Mouse (Mus musculus) limb, embryonic 15.5 days (tissue): ENCODE results near the gene Arhgap15. TPM values are rescaled to one million over a fixed set of nuclear protein-coding genes. Genes with fewer than 3 reads are reported as not detected.

ENCODE experiments used
- ATAC-seq: fragments of 200-750 bp; cut with Nextera tagmentation; 2 replicates; pipeline ENCODE4 v1.8.0; 2017; ENCODE audit warnings: low read depth, moderate TSS enrichment; ENCODE audit not compliant: insufficient number of reproducible peaks, low FRiP score, low TSS enrichment
- H3K27ac ChIP-seq: fragments of 300-500 bp; sonication (generic); 2 replicates; pipeline ENCODE4 v1.5.1; 2015; ENCODE audit warnings: moderate library complexity, mild to moderate bottlenecking, inconsistent platforms
- H3K27me3 ChIP-seq: fragments of 300-500 bp; sonication (generic); 2 replicates; pipeline ENCODE4 v1.6.1; 2015; ENCODE audit warnings: inconsistent platforms
- H3K36me3 ChIP-seq: fragments of 300-500 bp; sonication (generic); 2 replicates; pipeline ENCODE4 v1.6.1; 2015; ENCODE audit warnings: inconsistent platforms
- H3K4me1 ChIP-seq: fragments of 300-500 bp; sonication (generic); 2 replicates; pipeline ENCODE4 v1.6.1; 2015; ENCODE audit warnings: inconsistent platforms
- H3K4me2 ChIP-seq: fragments of 300-500 bp; sonication (generic); 2 replicates; pipeline ENCODE4 v1.6.1; 2015; ENCODE audit warnings: mild to moderate bottlenecking, inconsistent platforms
- H3K4me3 ChIP-seq: fragments of 300-500 bp; sonication (generic); 2 replicates; pipeline ENCODE4 v1.5.1; 2015; ENCODE audit warnings: mild to moderate bottlenecking, inconsistent platforms
- H3K9ac ChIP-seq: fragments of 300-500 bp; sonication (generic); 2 replicates; pipeline ENCODE4 v1.6.1; 2015; ENCODE audit warnings: inconsistent platforms
- H3K9me3 ChIP-seq: fragments of 300-500 bp; sonication (generic); 2 replicates; pipeline ENCODE4 v1.6.1; 2016; ENCODE audit warnings: inconsistent platforms
- WGBS: fragments of 180-500 bp; shearing (Covaris S2); methylation state at CpG from one replicate; pipeline ENCODE4 v1.1.7; 2015; 5-methylcytosine and 5-hydroxymethylcytosine counted together
- polyA plus RNA-seq: library from polyadenylated mRNA; unstranded; fragments of >200 nt; fragmentation: Nextera tagmentation; extraction: Ambion mirVana; gene quantifications from 2 replicates; pipeline ENCODE4 v1.2.1, GENCODE M21; 2015

Gene Arhgap15
- polyA plus RNA-seq, 1 experiment from 2014 or later, result 2.7 TPM

- Histone ChIP-seq H3K4me3 (no peak overlapping the region), H3K9ac (no peak overlapping the region), H3K27me3 (no peaks in the 10 kb centered on the region), H3K27ac (no peak overlapping the region), H3K4me1 (no peaks in the 10 kb centered on the region), H3K9me3 (no peaks in the 10 kb centered on the region), H3K36me3 (no peaks in the 10 kb centered on the region), H3K4me2 (no peak overlapping the region)
- ATAC-seq, result no peak
- 81% methylated on average over 9 of the region's 9 CpGs for WGBS
These were observed 9.3 kb upstream of the Arhgap15 start for GRCm38 (mm10) chr2:43739190-43739818.

GRCm38 (mm10) chr2:43749321-43749720, 697 bp downstream of the Arhgap15 start:
- H3K36me3 ChIP-seq, result no peaks in the 10 kb centered on the region
- H3K4me3 ChIP-seq, result no peak overlapping the region
- H3K9me3 ChIP-seq, result no peaks in the 10 kb centered on the region
- no peak overlapping the region for H3K4me2 ChIP-seq
- H3K4me1 ChIP-seq, result no peaks in the 10 kb centered on the region
- WGBS, result 74% methylated on average over 3 of the region's 3 CpGs
- ATAC-seq, result no peak
- no peak overlapping the region for H3K27ac ChIP-seq
- no peak overlapping the region for H3K9ac ChIP-seq
- H3K27me3 ChIP-seq, result no peaks in the 10 kb centered on the region

- Histone ChIP-seq H3K4me3 (no peak overlapping the region), H3K27ac (no peak overlapping the region), H3K9ac (no peak overlapping the region), H3K27me3 (no peaks in the 10 kb centered on the region), H3K9me3 (no peaks in the 10 kb centered on the region), H3K4me2 (no peak overlapping the region), H3K4me1 (no peaks in the 10 kb centered on the region), H3K36me3 (no peaks in the 10 kb centered on the region)
- 89% methylated on average over 3 of the region's 3 CpGs for WGBS
- no peak for ATAC-seq
These were observed 7.3 kb downstream of the Arhgap15 start for GRCm38 (mm10) chr2:43755899-43756298.

GRCm38 (mm10) chr2:43756626-43757025, 8.0 kb downstream of the Arhgap15 start:
- ATAC-seq, result no peak
- WGBS, result 64% methylated on average over 2 of the region's 2 CpGs

GRCm38 (mm10) chr2:43761735-43762134, 13.1 kb downstream of the Arhgap15 start:
- Histone ChIP-seq H3K9ac (no peak overlapping the region), H3K36me3 (no peaks in the 10 kb centered on the region), H3K27ac (no peak overlapping the region), H3K4me3 (no peak overlapping the region), H3K9me3 (no peaks in the 10 kb centered on the region), H3K4me1 (no peaks in the 10 kb centered on the region), H3K27me3 (no peaks in the 10 kb centered on the region), H3K4me2 (no peak overlapping the region)
- WGBS, result 82% methylated on average over 3 of the region's 3 CpGs
- ATAC-seq, result no peak

More at GRCm38 (mm10) chr2:43756626-43757025, 8.0 kb downstream of the Arhgap15 start:
- Histone ChIP-seq H3K36me3 (no peaks in the 10 kb centered on the region), H3K4me2 (no peak overlapping the region), H3K4me3 (no peak overlapping the region), H3K9me3 (no peaks in the 10 kb centered on the region), H3K4me1 (no peaks in the 10 kb centered on the region), H3K27ac (no peak overlapping the region), H3K27me3 (no peaks in the 10 kb centered on the region), H3K9ac (no peak overlapping the region)

GRCm38 (mm10) chr2:43763279-43763678, 14.7 kb downstream of the Arhgap15 start:
- H3K4me2 ChIP-seq, result no peak overlapping the region
- H3K4me1 ChIP-seq, result no peaks in the 10 kb centered on the region
- H3K27me3 ChIP-seq, result no peaks in the 10 kb centered on the region
- no peaks in the 10 kb centered on the region for H3K36me3 ChIP-seq
- 69% methylated on average over 5 of the region's 5 CpGs for WGBS
- no peaks in the 10 kb centered on the region for H3K9me3 ChIP-seq
- no peak overlapping the region for H3K9ac ChIP-seq
- H3K4me3 ChIP-seq, result no peak overlapping the region
- H3K27ac ChIP-seq, result no peak overlapping the region
- ATAC-seq, result no peak

GRCm38 (mm10) chr2:43764456-43764855, 15.8 kb downstream of the Arhgap15 start:
- WGBS, result 27% methylated on average over 1 of the region's 1 CpGs
- H3K27ac ChIP-seq, result no peak overlapping the region
- no peaks in the 10 kb centered on the region for H3K4me1 ChIP-seq
- H3K9ac ChIP-seq, result no peak overlapping the region
- no peaks in the 10 kb centered on the region for H3K36me3 ChIP-seq
- no peak overlapping the region for H3K4me3 ChIP-seq
- H3K9me3 ChIP-seq, result no peaks in the 10 kb centered on the region
- no peak for ATAC-seq
- H3K4me2 ChIP-seq, result no peak overlapping the region
- no peaks in the 10 kb centered on the region for H3K27me3 ChIP-seq

- H3K4me1 ChIP-seq, result no peaks in the 10 kb centered on the region
- H3K9me3 ChIP-seq, result no peaks in the 10 kb centered on the region
- no peak for ATAC-seq
- no peaks in the 10 kb centered on the region for H3K36me3 ChIP-seq
- no peak overlapping the region for H3K27ac ChIP-seq
- no peak overlapping the region for H3K4me3 ChIP-seq
- H3K9ac ChIP-seq, result no peak overlapping the region
- H3K27me3 ChIP-seq, result no peaks in the 10 kb centered on the region
- 81% methylated on average over 3 of the region's 3 CpGs for WGBS
- H3K4me2 ChIP-seq, result no peak overlapping the region
These were observed 17.6 kb downstream of the Arhgap15 start for GRCm38 (mm10) chr2:43766200-43766599.

GRCm38 (mm10) chr2:43769850-43770570, 21.4 kb downstream of the Arhgap15 start:
- H3K27me3 ChIP-seq, result no peaks in the 10 kb centered on the region
- 94% methylated on average over 2 of the region's 2 CpGs for WGBS
- no peak overlapping the region for H3K27ac ChIP-seq
- no peak overlapping the region for H3K9ac ChIP-seq
- no peak overlapping the region for H3K4me3 ChIP-seq
- H3K36me3 ChIP-seq, result no peaks in the 10 kb centered on the region
- H3K4me1 ChIP-seq, result no peaks in the 10 kb centered on the region
- no peak for ATAC-seq
- H3K4me2 ChIP-seq, result no peak overlapping the region
- no peaks in the 10 kb centered on the region for H3K9me3 ChIP-seq

GRCm38 (mm10) chr2:43772640-43773039, 24.0 kb downstream of the Arhgap15 start:
- 68% methylated on average over 5 of the region's 5 CpGs for WGBS
- no peak for ATAC-seq
- Histone ChIP-seq H3K36me3 (no peaks in the 10 kb centered on the region), H3K27ac (no peak overlapping the region), H3K9me3 (no peaks in the 10 kb centered on the region), H3K9ac (no peak overlapping the region), H3K4me2 (no peak overlapping the region), H3K4me3 (no peak overlapping the region), H3K4me1 (no peaks in the 10 kb centered on the region), H3K27me3 (no peaks in the 10 kb centered on the region)

- Histone ChIP-seq H3K9ac (no peak overlapping the region), H3K9me3 (no peaks in the 10 kb centered on the region), H3K36me3 (no peaks in the 10 kb centered on the region), H3K27me3 (peaks cover 9% of the 10 kb centered on the region), H3K4me2 (no peak overlapping the region), H3K4me1 (no peaks in the 10 kb centered on the region), H3K27ac (no peak overlapping the region), H3K4me3 (no peak overlapping the region)
- WGBS, result 33% methylated on average over 3 of the region's 3 CpGs
- ATAC-seq, result no peak
These were observed 33.5 kb downstream of the Arhgap15 start for GRCm38 (mm10) chr2:43782157-43782556.

GRCm38 (mm10) chr2:43783759-43784735, 35.4 kb downstream of the Arhgap15 start:
- H3K9me3 ChIP-seq, result no peaks in the 10 kb centered on the region
- no peaks in the 10 kb centered on the region for H3K4me1 ChIP-seq
- no peak overlapping the region for H3K4me2 ChIP-seq
- no peak overlapping the region for H3K9ac ChIP-seq
- H3K4me3 ChIP-seq, result no peak overlapping the region
- 58% methylated on average over 7 of the region's 7 CpGs for WGBS
- H3K27ac ChIP-seq, result no peak overlapping the region
- no peak for ATAC-seq
- H3K36me3 ChIP-seq, result no peaks in the 10 kb centered on the region
- H3K27me3 ChIP-seq, result peaks cover 9% of the 10 kb centered on the region
